Mouse (Mus musculus) neural tube, embryonic 13.5 days (tissue): ENCODE data around the gene Armc10. TPM values are rescaled to one million over a fixed set of nuclear protein-coding genes. Genes with fewer than 3 reads are reported as not detected.
"Not testable (repeated sequence)": the region's sequence is repeated elsewhere in the genome, so short reads cannot be mapped to it uniquely, and the experiment has no call there.

Source experiments
- ATAC-seq: fragments of 200-750 bp; cut with Nextera tagmentation; 2 replicates; pipeline ENCODE4 v1.8.0; 2017; ENCODE audit warnings: low read depth, mild to moderate bottlenecking, moderate TSS enrichment, moderate library complexity
- H3K27ac ChIP-seq: fragments of 300-500 bp; sonication (generic); replicated peaks from 2 replicates; pipeline ENCODE4 v1.5.1; 2015; ENCODE audit warnings: moderate library complexity, mild to moderate bottlenecking, inconsistent platforms
- H3K27me3 ChIP-seq: fragments of 300-500 bp; sonication (generic); 2 replicates; pipeline ENCODE4 v1.6.1; 2015; ENCODE audit warnings: mild to moderate bottlenecking, inconsistent platforms
- H3K36me3 ChIP-seq: fragments of 300-500 bp; sonication (generic); 2 replicates; pipeline ENCODE4 v1.6.1; 2015; ENCODE audit warnings: mild to moderate bottlenecking, inconsistent platforms
- H3K4me1 ChIP-seq: fragments of 300-500 bp; sonication (generic); replicated peaks from 2 replicates; pipeline ENCODE4 v1.6.1; 2015; ENCODE audit warnings: inconsistent platforms
- H3K4me2 ChIP-seq: fragments of 300-500 bp; sonication (generic); 2 replicates; pipeline ENCODE4 v1.6.1; 2015; ENCODE audit warnings: inconsistent platforms, mild to moderate bottlenecking, moderate library complexity
- H3K4me3 ChIP-seq: fragments of 300-500 bp; sonication (generic); 2 replicates; pipeline ENCODE4 v1.5.1; 2015; ENCODE audit warnings: mild to moderate bottlenecking, inconsistent platforms
- H3K9ac ChIP-seq: fragments of 300-500 bp; sonication (generic); 2 replicates; pipeline ENCODE4 v1.6.1; 2015; ENCODE audit warnings: moderate library complexity, mild to moderate bottlenecking, inconsistent platforms
- H3K9me3 ChIP-seq: fragments of 300-500 bp; sonication (generic); 2 replicates; pipeline ENCODE4 v1.6.1; 2016; ENCODE audit warnings: inconsistent platforms
- WGBS: fragments of 180-500 bp; shearing (Covaris S2); methylation state at CpG from one replicate; pipeline ENCODE4 v1.1.7; 2015; 5-methylcytosine and 5-hydroxymethylcytosine counted together
- polyA plus RNA-seq: library from polyadenylated mRNA; unstranded; fragments of >200 nt; fragmentation: Nextera tagmentation; extraction: Ambion mirVana; gene quantifications from 2 replicates; pipeline ENCODE4 v1.2.1, GENCODE M21; 2015

Armc10 gene
- 57.4 and 57.8 TPM in 2 replicates for polyA plus RNA-seq

- Histone ChIP-seq H3K27me3 (peaks cover 4% of the 10 kb centered on the region; the same call in 1 of the 2 replicates), H3K4me3 (peak within 1 kb of the TSS; percentile 79), H3K9ac (peak within 1 kb of the TSS; percentile 90), H3K4me1 (peaks cover 25% of the 10 kb centered on the region), H3K9me3 (no peaks in the 10 kb centered on the region), H3K36me3 (peaks cover 25% of the 10 kb centered on the region), H3K4me2 (peak within 1 kb of the TSS; percentile 84), H3K27ac (peak within 1 kb of the TSS; percentile 92)
- ATAC-seq: peak; percentile 96
- 1% methylated on average over 34 of the region's 40 CpGs for WGBS
Observed at GRCm38 (mm10) chr5:21645439-21646132, at the start of gene Armc10, which contains the start of gene Fbxl13. TSS of gene Armc10 (plus strand) at chr5:21645813. TSS of gene Fbxl13 (minus strand) at chr5:21645634.

GRCm38 (mm10) chr5:21599536-21599935, 46.1 kb upstream of the Armc10 start:
- not testable (repeated sequence) for H3K36me3 ChIP-seq, ATAC-seq, H3K4me2 ChIP-seq, H3K9me3 ChIP-seq, H3K27me3 ChIP-seq, H3K4me1 ChIP-seq, H3K9ac ChIP-seq, H3K4me3 ChIP-seq, H3K27ac ChIP-seq
- WGBS: 86% methylated on average over 2 of the region's 2 CpGs

- H3K4me3 ChIP-seq: no peak overlapping the region
- H3K4me1 ChIP-seq: no peaks in the 10 kb centered on the region
- no peaks in the 10 kb centered on the region for H3K27me3 ChIP-seq
- WGBS: 96% methylated on average over 4 of the region's 4 CpGs
- H3K4me2 ChIP-seq: no peak overlapping the region
- no peak overlapping the region for H3K9ac ChIP-seq
- H3K9me3 ChIP-seq: no peaks in the 10 kb centered on the region
- no peaks in the 10 kb centered on the region for H3K36me3 ChIP-seq
- ATAC-seq: no peak
- H3K27ac ChIP-seq: no peak overlapping the region
Observed at GRCm38 (mm10) chr5:21599961-21600360, 45.7 kb upstream of the Armc10 start.

- Histone ChIP-seq H3K4me3 (no peak overlapping the region), H3K9me3 (no peaks in the 10 kb centered on the region), H3K4me2 (no peak overlapping the region), H3K36me3 (no peaks in the 10 kb centered on the region), H3K27me3 (no peaks in the 10 kb centered on the region), H3K27ac (no peak overlapping the region), H3K9ac (no peak overlapping the region), H3K4me1 (no peaks in the 10 kb centered on the region)
- WGBS: 79% methylated on average over 6 of the region's 6 CpGs
- no peak for ATAC-seq
Observed at GRCm38 (mm10) chr5:21605936-21606335, 39.7 kb upstream of the Armc10 start.

- no peak overlapping the region for H3K4me2 ChIP-seq
- H3K27me3 ChIP-seq: no peaks in the 10 kb centered on the region
- H3K9ac ChIP-seq: no peak overlapping the region
- WGBS: 78% methylated on average over 12 of the region's 12 CpGs
- no peaks in the 10 kb centered on the region for H3K4me1 ChIP-seq
- no peak overlapping the region for H3K27ac ChIP-seq
- no peak overlapping the region for H3K4me3 ChIP-seq
- H3K9me3 ChIP-seq: no peaks in the 10 kb centered on the region
- ATAC-seq: no peak
- H3K36me3 ChIP-seq: no peaks in the 10 kb centered on the region
Observed at GRCm38 (mm10) chr5:21608311-21609304, 37.0 kb upstream of the Armc10 start.

GRCm38 (mm10) chr5:21610996-21611395, 34.6 kb upstream of the Armc10 start:
- H3K9ac ChIP-seq: no peak overlapping the region
- no peaks in the 10 kb centered on the region for H3K27me3 ChIP-seq
- H3K4me3 ChIP-seq: no peak overlapping the region
- WGBS: 84% methylated on average over 3 of the region's 3 CpGs
- H3K36me3 ChIP-seq: no peaks in the 10 kb centered on the region
- H3K4me1 ChIP-seq: no peaks in the 10 kb centered on the region
- no peaks in the 10 kb centered on the region for H3K9me3 ChIP-seq
- ATAC-seq: no peak
- no peak overlapping the region for H3K27ac ChIP-seq
- H3K4me2 ChIP-seq: no peak overlapping the region

- not testable (repeated sequence) for H3K9ac ChIP-seq, ATAC-seq, H3K27ac ChIP-seq, H3K4me3 ChIP-seq, H3K36me3 ChIP-seq, H3K4me1 ChIP-seq, H3K4me2 ChIP-seq, H3K9me3 ChIP-seq, H3K27me3 ChIP-seq
- WGBS: 97% methylated on average over 11 of the region's 11 CpGs
Observed at GRCm38 (mm10) chr5:21614299-21614698, 31.3 kb upstream of the Armc10 start.

- no peak overlapping the region for H3K4me3 ChIP-seq
- no peak for ATAC-seq
- H3K27me3 ChIP-seq: no peaks in the 10 kb centered on the region
- H3K9ac ChIP-seq: no peak overlapping the region
- no peaks in the 10 kb centered on the region for H3K36me3 ChIP-seq
- H3K27ac ChIP-seq: no peak overlapping the region
- no peaks in the 10 kb centered on the region for H3K9me3 ChIP-seq
- H3K4me2 ChIP-seq: no peak overlapping the region
- H3K4me1 ChIP-seq: no peaks in the 10 kb centered on the region
- 80% methylated on average over 3 of the region's 3 CpGs for whole genome bisulfite sequencing
Observed at GRCm38 (mm10) chr5:21616450-21617009, 29.1 kb upstream of the Armc10 start.

- Histone ChIP-seq H3K27ac (no peak overlapping the region), H3K4me3 (no peak overlapping the region), H3K36me3 (no peaks in the 10 kb centered on the region), H3K27me3 (no peaks in the 10 kb centered on the region), H3K4me1 (no peaks in the 10 kb centered on the region), H3K4me2 (no peak overlapping the region), H3K9me3 (no peaks in the 10 kb centered on the region), H3K9ac (no peak overlapping the region)
- no peak for ATAC-seq
Observed at GRCm38 (mm10) chr5:21625916-21626315, 19.7 kb upstream of the Armc10 start.

GRCm38 (mm10) chr5:21640961-21641360, 4.7 kb upstream of the Armc10 start:
- no peak for ATAC-seq
- no peak overlapping the region for H3K4me2 ChIP-seq
- H3K27me3 ChIP-seq: peaks cover 4% of the 10 kb centered on the region; the same call in 1 of the 2 replicates
- WGBS: 3% methylated on average over 1 of the region's 1 CpGs
- peaks cover 10% of the 10 kb centered on the region; the same call in 1 of the 2 replicates for H3K4me1 ChIP-seq
- H3K27ac ChIP-seq: no peak overlapping the region
- no peaks in the 10 kb centered on the region for H3K36me3 ChIP-seq
- no peak overlapping the region for H3K4me3 ChIP-seq
- H3K9me3 ChIP-seq: no peaks in the 10 kb centered on the region
- H3K9ac ChIP-seq: no peak overlapping the region

- Histone ChIP-seq H3K27me3 (peaks cover 4% of the 10 kb centered on the region; the same call in 1 of the 2 replicates), H3K36me3 (peaks cover 5% of the 10 kb centered on the region), H3K27ac (no peak overlapping the region), H3K9me3 (no peaks in the 10 kb centered on the region), H3K4me3 (no peak overlapping the region), H3K4me1 (peaks cover 27% of the 10 kb centered on the region), H3K4me2 (no peak overlapping the region), H3K9ac (no peak overlapping the region)
- 39% methylated on average over 1 of the region's 1 CpGs for WGBS
- no peak for ATAC-seq
Observed at GRCm38 (mm10) chr5:21643606-21644005, 2.0 kb upstream of the Armc10 start.
